Mouse (Mus musculus): ENCODE data around the gene Ccdc107.
"Not testable (repeated sequence)": the region's sequence is repeated elsewhere in the genome, so short reads cannot be mapped to it uniquely, and the experiment has no call there.

Gene Ccdc107

DNA sequence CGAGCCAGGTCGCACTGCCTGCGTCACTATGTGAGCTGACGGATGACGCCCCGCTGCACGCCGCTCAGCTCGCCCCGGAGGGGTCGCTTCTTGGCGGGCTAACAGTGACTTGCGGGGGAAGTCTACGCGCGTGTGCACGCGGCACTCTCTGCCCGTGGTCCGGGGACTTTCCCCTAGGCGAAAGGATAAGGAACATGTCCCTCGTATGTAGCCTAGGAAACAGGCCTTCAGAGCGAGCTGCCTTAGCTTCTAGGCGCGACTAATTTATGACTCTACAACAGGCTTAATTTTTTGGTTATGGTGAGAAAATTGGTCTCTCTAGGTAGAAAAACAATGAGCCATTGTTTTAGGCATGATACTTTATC, at the start of gene Ccdc107:
Gene Ccdc107, plus strand, starts transcription at position 80 of the 365 bp plus-strand sequence.
- peak; percentile 96 for DNase-seq

- peak; percentile 65 for DNase-seq
Observed at GRCm38 (mm10) chr4:43443511-43443910, 49.2 kb upstream of the Ccdc107 start.

DNA sequence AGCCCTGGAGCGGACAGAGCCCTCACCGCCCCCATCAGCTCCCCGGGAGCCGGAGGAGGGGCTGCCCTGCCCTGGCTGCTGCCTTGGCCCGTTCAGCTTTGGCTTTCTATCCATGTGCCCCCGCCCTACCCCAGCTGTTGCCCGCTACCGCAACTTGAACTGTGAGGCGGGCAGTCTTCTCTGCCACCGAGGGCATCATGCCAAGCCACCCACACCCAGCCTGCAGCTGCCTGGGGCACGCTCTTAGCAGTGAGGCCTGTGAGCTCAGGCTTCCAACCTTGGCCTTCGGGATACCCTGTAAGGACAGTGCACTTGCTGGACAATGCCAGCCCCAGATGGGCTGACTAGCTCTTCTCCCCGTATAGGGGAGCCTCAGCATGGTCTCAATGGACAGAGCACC, 45.4 kb upstream of the Ccdc107 start:
- no peak for DNase-seq

GRCm38 (mm10) chr4:43448554-43448953, 44.1 kb upstream of the Ccdc107 start:
- DNase-seq: no peak

DNA sequence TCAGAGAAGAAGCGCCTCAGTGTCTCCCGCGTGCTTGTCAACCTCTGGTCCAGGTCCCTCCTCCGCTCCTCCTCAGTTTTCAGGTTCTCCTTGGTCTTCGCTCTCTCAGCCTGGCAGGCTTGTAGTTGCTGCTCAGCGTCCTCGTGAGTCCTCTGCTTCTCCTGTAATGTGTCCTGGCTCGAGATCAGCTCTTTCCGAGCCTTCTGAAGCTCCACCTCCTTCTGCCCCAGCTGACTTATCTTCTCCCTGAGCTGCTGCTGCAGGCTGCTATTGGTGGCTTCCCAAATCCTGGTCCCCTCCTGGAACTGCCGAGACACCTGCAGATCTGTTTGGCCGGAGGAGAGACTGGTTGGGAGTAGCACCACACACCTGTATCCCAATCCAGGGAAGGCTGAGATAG, 40.4 kb upstream of the Ccdc107 start:
- DNase-seq: no peak

GRCm38 (mm10) chr4:43453413-43453812, 39.3 kb upstream of the Ccdc107 start:
- peak; percentile 49 for DNase-seq

- peak; percentile 24 for DNase-seq
Observed at GRCm38 (mm10) chr4:43454041-43454836, 38.5 kb upstream of the Ccdc107 start, which contains the start of gene Cd72. TSS of gene Cd72 (minus strand) at chr4:43454628.

DNA sequence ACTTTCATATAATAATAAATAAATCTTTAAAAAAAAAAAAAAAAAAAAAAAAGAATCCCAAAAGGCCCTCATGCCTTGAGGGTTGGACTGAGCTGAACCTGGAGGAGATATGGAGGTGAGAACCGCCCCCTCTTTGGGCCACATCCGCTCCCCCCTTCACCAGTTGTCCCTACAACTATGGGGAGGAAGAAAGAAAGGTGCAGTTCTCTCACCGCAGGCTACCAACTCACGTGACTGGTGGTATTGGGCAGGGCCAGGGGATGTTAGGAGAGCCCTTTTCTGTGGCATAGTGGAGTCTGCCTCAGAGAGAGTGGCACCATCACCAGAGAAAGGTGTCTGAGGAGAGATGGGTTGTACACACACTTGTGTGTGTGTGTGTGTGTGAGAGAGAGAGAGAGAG, 36.2 kb upstream of the Ccdc107 start:
- no peak for DNase-seq

DNA sequence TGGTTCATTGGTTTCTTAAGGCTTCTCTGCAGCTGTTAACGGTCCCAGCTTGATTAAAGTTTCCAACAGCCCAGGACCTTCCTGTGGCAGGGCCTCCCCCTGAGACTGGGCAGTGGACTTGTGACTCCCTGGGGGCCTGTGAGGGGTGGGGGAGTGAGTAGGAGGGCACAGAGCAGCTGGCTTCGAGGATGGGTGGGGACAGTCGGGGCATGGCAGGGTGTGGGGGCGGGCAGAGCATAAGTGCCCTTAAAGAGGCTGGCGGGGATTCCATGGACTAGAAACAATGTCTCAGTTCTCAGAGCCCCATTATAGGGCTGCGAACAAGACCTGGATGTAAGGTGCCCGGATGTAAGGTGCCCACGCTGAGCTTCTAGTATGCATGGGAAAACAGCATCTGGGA, 35.6 kb upstream of the Ccdc107 start:
- no peak for DNase-seq

GRCm38 (mm10) chr4:43463102-43463501, 29.6 kb upstream of the Ccdc107 start:
- DNase-seq: no peak

- no peak for DNase-seq
Observed at GRCm38 (mm10) chr4:43465935-43466334, 26.8 kb upstream of the Ccdc107 start.

DNA sequence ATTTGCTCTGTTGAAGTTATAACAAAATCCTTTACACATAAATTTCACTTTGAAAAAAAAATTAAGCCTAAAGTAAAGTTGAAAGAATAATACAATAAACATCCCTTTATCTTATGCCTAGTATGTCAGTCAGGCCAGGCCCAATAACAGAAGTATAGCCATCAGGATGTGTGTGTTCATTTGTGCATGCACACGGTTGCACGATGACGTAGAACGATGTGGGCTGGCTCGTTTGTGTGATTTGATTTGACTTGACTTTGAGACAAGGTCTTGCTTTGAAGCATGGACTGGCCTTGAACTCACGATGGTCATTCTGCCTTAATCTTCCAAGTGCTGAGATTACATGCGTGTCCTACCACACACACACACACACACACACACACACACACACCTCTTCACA, 25.8 kb upstream of the Ccdc107 start:
- no peak for DNase-seq

DNA sequence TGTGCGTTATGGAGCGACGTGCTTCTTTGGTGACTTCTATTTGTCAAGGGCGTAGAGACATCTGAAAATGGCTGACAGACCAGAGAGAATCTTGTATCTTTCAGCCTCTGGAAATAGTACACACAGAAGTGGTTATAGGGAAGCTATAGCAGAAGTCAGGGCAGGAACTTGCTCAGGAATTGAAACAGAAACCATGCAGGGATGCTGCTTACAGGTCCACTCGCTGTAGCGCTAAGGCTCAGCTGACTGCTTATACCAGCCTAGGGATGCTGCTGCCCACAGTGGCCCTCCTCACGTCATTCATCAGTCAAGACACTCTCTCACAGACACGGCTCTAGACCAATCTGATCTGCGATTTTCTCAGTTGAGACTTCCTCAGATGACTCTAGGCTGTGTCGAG, 22.4 kb upstream of the Ccdc107 start:
- no peak for DNase-seq

DNA sequence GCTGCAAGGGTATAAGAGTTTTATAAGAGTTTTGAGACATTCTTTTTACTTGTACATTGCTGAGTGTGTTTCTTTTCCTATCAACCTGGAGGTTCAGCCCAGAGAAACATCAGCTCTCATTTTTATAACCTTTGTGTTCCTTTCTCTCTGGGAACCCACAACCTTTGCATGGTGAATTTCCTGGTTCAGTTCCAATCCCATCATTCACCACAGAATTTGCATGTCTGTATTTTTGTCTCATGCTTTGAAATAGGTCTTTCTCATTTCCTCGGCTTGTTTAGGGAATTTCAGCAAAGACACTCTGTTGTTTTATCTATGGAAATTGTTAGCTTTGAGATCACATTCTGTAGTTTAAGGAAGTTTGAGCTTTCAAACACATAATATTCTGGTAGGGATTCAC, 19.1 kb upstream of the Ccdc107 start:
- no peak for DNase-seq

- DNase-seq: no peak
Observed at GRCm38 (mm10) chr4:43476604-43477003, 16.1 kb upstream of the Ccdc107 start.

GRCm38 (mm10) chr4:43477857-43478533, 14.7 kb upstream of the Ccdc107 start:
- DNase-seq: peak; percentile 94

GRCm38 (mm10) chr4:43478534-43478858, 14.2 kb upstream of the Ccdc107 start:
- no peak for DNase-seq

DNA sequence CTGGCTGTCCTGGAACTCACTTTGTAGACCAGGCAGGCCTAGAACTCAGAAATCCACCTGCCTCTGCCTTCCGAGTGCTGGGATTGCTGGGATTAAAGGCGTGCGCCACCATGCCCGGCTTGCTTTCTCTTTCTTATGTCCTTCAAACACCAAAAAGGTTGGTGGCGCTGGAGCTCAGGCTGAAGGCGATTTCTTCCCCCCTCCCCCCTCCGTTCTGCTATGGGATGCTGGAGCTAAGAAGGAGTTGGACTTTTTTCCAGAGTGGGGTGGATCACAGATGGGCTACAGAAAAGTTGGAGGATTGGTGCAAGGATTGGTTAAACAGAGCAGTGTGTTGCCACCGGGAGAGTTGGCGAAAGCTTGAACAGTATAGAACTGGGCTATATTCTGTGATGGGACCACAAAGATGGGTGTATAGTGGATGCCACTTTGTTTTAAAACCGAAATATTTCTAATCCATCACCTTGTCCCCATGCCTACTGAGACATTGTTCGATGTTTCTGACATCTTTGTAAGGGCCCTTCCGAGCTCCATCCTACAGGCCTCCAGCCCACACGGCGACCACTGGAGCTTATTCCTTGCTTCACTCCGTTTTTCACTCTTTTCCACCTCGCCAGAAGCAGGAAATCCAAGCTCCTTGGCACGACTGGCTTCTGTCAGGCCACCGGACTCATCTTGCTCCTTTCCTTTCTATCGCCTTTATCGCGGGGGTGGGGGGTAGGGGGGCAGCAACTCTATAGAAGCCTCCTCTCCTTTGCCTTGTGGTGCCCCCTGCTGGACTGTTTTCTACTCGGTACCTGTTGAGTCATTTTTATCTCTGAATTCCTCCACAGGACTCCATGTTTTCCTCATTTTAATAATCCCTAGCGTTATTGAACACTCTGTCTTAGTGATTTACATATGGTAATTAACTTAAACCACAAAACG, 13.5 kb upstream of the Ccdc107 start:
- peak; percentile 86 for DNase-seq

- DNase-seq: no peak
Observed at GRCm38 (mm10) chr4:43480985-43481384, 11.7 kb upstream of the Ccdc107 start.

- no peak for DNase-seq
Observed at GRCm38 (mm10) chr4:43481894-43482456, 10.7 kb upstream of the Ccdc107 start.

GRCm38 (mm10) chr4:43482591-43482990, 10.1 kb upstream of the Ccdc107 start:
- no peak for DNase-seq

GRCm38 (mm10) chr4:43483535-43484091, 9.1 kb upstream of the Ccdc107 start, which contains the start of gene Sit1:
TSS of gene Sit1 (minus strand) at chr4:43483734.
- DNase-seq: no peak

GRCm38 (mm10) chr4:43485666-43486065, 7.0 kb upstream of the Ccdc107 start:
- not testable (repeated sequence) for DNase-seq

All from embryo, embryonic 11 days (tissue).